Mouse (Mus musculus) retina, adult 2 months (tissue): Measurements from ENCODE around the gene Tcp11l1.

ENCODE experiments used
- DNase-seq: peaks from one replicate; pipeline ENCODE4 v3.0.0-alpha.2; 2012; ENCODE audit warnings: low read depth, low spot score

Gene Tcp11l1

DNA sequence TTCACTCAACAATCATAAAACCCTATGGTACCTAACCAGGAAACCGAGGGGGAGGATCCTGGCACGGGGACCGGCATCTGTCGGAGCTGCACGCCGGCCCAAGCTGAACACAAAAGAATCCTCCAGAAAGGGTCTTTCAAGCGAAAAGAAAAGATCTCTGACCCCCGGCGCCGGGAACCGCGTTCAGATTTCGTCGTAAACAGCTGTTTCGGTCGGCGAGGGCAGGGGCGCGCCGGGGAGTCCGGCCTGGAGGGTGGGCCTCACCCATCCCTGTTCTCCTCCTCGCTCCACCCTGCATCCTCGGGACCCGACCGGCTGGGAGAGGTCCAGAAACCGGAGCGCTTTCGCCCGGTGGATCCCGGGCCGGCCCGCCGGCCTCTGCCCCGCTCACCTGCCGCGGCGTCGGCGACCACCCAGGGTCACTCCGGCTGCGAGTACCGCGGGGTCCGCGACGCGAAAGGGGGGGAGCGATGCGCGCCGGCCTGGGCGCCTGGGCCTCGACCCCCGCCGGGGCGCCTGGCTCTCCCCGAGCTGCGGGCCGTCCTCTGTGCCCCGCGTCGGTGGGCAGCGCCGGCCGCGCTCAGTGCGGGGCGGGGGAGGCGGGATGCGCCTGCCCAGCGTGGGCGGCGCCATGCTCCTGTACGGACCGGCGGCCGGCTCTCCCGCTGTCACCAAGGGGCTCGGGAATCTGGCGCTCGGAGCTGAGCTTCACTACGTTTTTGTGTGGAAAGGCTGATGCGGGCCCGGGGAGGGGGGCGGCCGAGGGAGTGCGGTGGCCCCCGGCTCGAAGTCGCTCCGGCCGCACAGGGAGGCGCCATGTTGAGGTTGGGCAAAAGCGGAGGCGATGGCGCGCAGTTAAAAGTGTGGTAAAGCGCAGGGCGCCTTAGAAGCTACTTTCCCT, at the start of gene Tcp11l1:
Gene Tcp11l1 (minus strand): TSS at position 585 of the 901 bp plus-strand sequence.
- DNase-seq: peak; percentile 34

DNA sequence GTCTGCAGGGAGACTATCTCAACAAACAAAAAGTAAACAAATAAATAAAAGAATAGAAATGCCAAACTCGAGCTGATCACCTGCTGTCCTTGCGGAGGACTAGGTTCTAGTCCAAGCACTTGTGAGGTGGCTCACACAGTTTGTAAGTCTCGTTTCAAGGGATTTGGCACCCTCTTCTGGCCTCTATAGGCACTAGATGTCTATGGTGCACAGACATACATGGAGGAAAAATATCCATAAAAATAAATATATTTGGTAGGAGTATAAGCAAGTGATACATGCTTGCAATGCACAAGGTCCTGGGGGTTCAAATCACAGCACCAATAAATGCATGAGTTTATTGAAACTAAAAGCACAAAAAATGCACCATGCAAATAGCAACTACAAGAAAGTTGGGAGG, 38.6 kb upstream of the Tcp11l1 start:
- no peak for DNase-seq

DNA sequence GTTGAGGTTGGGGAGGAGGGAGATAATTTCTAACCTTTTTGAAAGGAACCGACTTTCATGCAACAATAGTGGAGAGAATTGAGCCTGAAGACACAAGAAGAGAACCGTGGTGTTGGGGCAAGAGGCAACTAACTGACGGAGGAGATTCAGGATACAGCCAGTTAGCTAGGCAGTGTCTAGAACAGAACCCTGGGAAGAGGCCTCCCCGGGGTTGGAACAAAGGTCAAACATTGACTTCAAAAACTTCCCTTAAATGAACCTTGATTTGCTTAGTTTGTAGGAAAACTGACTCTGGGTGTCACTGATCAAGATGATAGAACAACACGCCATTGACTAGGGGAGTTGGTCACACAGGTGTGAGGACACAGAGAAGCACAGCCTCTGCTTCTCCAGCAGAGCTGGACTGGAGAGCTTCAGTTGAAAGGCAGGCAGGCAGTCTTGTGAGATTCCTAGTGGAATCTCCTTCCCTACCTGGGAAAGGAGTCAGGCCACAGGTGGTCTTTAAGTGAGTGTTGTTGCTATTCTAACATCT, 36.7 kb upstream of the Tcp11l1 start:
- DNase-seq: no peak

DNA sequence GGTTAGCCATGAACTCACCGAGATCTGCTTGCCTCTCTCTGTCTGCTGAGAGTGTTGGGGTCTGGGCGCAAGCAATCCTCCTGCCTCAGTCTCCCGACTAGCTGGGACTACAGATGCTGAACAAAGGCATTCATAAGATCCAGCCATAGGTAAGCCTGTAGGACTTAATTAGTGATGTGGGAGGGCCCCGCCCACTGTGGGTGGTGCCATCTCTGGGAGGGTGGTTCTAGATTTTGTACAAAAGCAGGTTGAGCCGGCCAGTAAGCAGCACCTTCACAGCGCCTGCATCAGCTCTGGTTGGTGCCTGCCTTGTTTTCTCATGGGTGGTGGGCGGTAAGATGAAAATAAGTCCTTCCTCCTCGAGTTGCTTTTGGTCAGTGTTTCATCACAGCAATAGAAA, 34.3 kb upstream of the Tcp11l1 start:
- no peak for DNase-seq

DNA sequence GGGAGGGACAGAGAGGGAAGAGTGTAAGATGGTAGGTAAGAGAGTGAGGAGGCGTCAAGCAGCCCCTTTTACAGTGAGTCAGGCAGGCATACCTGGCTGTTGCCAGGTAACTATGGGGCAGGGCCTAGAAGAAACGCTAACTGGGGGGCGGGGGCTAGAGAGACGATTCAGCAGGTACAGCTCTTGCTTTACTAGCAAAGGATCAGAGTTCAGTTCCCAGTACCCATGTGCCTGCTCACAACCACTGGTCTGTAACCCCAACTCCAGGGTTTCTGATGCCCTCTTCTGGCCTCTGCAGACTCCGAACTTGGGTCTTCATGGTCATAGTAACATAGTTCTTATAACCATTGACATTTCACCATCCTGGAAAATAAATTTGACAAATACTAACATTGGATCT, 32.0 kb upstream of the Tcp11l1 start:
- no peak for DNase-seq

DNA sequence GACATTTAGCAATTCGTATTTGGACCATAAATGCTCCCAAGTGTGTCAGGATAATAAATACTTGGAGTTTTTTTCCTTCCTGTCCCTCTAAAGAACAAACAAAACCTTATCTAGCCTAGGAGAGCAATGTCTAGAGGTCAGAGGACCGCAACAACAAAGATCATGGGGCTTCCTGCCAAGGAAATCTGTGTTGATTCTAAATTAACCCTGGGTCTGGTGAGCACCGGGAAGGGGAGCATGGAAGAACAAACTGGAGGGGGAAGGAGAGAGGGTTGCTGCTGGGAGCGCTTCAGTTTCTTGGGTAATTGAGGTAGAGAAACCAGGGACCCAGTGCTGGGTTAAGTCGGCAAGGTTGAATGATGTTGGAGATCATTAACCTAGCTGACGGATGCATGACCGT, 31.2 kb upstream of the Tcp11l1 start:
- DNase-seq: no peak

DNA sequence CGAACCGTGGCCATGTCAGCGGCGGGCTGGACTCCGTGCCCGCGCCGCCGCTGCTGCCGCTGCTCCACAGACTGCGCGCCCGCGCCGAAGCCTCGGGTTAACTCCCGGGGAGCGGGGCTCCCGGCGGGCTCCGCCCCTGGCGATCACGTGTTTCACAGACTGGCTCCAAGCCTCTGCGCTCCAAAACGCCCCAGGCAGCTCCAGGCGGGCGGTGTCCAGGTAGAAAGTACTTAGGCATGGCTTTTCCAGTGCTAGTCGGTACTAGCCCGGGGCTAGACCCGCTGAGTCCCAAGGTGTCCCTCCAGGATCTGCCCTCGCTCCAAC, 30.7 kb upstream of the Tcp11l1 start, which contains the start of gene Depdc7:
Gene Depdc7 (minus strand): TSS at position 138 of the 324 bp plus-strand sequence.
- DNase-seq: peak; percentile 16

DNA sequence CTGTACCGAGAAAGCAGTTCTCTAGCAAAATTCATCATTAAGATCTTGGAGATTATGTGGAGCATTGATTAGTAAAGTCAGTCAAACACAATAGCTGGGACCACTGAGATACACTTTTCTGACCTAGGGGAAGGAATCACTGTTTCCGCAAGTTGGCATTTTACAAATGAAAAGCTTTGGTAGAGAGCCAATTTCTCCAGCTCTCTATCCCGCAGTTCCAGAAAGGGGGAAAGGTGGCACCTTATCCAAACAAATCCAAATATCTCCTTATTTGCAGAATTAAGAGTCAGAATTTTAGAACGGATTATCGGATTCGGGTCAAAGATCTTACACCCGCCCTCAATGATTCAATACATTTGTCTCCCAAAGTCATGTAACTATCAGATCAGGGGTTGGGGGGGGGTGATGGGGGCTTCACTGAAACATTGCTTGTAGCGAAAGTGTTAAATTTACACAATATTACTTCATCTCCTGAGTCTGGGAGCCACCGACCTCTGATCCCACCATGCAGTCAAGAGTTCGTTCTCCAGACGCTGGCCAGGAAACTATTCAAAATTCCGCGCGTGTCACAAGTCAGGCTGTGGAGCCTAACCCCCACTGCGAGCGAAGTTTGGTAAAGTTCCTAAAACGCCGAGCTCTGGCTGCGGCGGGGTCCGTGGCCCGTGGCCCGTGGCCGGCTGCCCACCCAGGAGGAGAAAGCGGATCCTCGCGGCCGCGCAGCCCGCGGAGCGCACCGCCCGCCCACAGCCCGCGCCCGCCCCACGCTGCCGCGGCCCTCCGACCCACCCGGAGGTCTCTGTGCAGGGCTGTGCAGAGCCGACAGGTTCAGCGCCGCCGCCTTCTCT, 30.1 kb upstream of the Tcp11l1 start:
- DNase-seq: no peak

DNA sequence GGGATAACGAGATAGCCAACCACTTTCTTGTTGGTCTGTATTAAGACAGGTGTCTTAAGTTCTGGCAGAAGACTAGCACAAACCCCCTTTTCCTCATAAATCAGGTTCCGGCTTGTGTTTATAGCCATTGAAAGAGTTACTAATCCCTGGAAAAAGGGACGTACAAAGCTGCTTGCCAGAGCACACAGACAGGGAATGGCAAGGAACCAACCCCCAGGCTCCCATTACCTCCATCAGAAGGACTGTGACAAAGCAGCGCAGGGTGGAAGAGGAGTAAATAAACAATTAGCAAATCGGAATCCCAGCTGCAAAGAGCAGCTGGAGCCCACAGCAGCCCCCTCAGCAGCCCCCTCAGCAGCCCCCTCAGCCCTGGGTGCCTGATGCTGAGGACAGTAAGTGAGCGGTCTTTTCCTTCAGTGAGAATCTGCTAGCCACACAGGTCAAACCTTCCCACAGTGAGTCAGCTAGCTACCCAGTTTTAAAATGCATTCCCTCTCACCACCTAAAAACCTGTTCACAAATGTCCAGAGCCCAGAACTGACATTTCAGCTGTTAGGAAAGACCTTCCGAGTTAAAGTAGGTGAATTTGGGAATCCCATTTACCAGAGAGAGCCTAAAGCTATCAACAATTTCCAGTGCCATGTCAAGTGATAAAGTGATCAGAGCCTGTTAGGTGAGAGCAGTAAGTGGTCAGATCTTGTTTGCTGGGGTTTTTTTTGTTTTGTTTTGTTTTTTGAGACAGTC, 29.2 kb upstream of the Tcp11l1 start:
- no peak for DNase-seq

DNA sequence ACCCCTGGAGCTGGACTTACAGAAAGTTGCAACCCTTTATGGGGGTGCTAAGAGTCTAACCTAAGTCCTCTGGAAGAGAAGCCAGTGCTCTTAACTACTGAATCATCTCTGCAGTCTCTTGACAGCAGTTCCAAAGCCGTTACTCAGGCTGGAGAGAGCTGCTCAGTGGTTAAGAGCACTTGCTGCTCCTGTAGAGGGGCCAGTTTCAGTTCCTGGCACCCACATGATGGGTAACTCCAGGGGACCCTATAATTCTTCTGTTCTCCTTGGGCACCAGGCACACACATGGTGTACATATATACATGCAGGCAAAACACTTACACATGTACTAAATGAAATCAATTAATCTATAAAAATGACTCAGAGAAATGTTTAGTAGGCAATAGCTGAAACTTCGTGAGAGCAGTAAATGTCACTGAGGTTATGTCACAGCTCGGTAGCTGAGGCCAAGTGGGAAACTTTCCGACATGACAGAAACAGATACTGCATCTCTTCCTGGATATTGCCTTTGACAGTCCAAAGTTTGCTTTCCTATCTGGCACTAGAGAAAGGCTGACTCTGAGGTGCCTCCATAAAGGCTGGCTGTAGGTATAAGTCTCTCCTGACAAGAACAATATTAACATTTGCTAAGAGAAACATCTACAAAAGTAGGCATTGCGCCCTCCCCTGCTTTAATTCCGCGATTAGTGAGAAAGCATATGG, 28.4 kb upstream of the Tcp11l1 start:
- DNase-seq: no peak

DNA sequence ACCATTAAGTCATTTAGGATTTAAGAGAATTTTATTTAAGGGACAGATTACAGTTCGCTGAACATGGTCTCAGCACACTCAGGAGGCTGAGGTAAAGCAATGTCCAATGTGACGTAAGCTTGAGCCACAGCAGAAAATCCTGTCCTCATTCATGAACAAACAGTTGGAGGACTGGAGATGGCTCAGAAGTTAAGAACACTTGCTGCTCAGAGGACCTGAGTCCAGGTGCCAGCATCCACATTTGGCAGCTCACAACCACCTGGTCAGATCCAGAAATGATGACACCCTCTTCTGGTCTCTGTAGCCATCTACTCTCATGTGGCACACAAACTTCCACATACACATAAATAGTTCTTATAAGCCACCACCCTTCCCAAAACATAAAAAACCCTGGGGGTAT, 27.7 kb upstream of the Tcp11l1 start:
- DNase-seq: no peak

DNA sequence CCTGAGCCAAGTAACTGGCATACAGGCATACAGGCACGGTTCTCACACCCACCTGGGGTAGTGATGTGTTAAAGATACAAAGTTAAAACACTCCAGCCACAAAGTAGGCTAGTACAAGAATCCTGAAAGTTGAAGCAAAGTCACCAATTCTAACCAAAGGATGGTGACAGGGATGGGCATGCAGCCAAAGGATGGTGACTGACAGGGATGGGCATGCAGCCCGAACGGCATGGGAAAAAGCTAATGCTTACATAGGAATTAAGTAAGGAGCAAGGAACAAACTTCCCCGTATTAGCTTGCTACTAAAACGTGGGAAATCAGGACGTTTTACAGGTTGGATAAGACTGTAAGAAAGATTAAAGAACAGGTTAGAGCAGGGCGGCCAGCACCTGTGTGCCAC, 24.3 kb upstream of the Tcp11l1 start:
- no peak for DNase-seq

DNA sequence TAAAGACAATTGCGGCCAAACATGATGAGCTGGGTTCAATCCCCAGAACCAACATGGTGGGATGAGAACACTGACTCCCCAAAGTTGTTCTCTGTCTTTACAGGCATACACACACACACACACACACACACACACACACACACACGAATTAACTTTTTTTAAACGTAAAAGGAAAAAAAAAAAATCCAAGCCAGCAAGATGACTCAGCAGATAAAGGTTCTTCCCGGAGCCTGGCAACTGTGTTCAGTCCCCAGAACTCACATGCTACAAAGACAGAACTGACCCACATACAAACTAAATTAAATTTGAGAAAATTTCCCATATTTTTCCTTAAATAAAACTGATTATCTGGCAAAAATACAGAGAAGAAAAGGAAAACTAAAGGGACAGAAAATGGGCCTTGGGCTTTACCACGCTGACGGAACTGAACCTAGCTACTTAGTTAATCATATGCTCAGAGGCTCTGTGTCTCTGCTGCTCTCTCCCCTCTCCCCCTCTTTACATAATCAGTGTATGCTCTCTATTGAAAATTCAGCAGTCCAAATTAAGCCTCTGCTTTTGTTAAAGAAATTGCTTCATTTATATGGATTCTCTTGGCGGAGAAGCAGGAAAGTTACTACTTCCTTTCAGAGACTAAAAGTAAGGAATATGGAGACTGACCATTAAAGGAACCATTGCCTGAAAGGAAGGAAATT, 20.7 kb upstream of the Tcp11l1 start:
- DNase-seq: no peak

DNA sequence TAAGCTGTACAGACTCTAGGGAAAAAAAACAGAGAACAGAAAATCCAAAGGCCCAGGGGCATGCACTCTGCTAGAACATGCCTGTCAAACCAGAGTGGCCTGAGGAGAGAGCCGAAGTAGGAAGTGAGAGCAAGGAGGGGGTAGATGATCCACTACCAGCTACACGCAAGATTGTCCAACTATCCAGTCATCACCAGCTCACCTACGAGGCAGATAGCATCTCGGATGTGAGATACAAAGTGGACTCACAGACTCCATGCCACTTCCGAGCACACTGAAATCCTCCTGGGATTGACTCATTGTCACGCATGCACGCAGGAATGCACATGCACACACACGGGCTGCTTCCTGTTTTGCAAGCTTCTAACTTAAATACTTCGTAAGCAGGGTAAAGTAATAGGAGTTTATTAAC, 20.1 kb upstream of the Tcp11l1 start:
- no peak for DNase-seq

DNA sequence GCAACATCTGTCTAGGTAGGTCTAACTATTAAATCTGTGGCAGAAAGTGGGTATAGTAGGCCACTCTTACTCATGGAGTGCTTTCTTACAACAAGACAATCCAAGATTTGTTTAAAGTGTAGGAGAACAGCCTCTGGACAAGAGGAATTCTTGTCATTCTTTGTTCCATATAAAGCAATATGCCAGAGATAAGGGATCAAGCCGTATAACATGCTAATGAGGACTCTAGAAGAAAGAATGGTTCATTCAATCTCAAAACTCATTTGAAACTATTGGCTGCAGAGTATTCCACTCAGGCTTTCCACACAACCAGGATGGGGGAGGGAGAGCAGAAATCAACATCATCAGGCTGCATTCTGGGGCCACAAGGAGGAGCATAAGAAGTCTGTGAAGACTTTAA, 15.4 kb upstream of the Tcp11l1 start:
- no peak for DNase-seq

DNA sequence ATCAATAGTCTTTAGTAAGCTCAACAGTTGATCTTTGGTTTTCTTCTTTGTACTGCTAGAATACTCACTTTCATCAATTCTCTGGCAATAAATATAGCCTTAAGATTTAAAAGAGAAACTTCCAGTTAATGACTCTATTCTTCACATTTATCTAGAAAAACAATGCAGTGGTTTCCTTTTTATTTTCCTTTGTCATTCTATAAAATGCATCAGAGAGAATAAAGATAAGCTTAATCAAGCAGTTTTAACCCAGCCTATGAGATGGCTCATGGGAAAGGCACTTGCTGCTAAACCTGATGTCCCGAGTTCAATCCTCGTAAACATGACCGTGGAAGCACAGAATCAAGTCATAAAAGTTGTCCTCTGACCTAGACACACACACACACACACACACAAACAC, 10.1 kb upstream of the Tcp11l1 start:
- no peak for DNase-seq

DNA sequence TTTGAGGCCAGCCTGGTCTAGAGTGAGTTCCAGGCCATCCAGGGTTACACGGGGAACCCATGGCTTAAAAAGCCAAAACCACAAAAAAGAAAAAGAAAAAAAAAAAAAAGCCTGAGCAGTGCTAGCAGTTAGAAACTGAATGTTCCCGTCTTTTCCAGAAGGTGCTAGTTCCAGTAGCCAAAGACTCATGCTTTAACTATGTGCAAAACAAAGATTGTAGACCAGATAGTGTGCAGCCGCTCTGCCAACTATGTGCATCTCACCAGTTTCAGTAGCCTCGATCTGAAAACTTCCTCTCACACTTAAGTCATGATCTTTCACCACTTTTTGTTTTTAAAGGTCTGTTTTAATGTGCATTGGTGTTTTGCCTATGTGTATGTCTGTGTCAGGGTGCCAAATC, 5.9 kb upstream of the Tcp11l1 start:
- no peak for DNase-seq

DNA sequence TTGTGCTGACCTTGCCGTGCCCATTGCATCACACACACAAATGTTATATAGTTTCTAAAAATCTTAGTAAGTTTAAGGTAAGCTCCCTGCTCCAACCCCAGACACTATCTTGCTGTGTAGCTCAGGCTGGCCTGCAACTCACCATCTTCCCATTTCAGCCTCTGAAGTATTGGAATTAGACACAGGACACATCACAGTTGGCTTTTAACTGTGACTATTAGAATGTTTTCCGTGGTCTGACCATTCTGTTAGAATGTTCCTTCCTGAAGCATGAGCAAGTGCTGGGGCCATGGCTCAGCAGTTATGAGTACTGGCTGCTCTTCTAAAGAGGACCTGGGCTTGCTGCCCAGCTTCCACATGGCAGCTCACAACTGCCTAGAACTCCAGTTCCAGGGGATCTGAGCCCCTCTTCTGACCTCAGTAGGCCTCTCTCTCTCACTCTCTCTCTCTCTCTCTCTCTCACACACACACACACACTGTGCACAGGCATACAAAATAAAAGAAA, 5.3 kb upstream of the Tcp11l1 start:
- DNase-seq: no peak

DNA sequence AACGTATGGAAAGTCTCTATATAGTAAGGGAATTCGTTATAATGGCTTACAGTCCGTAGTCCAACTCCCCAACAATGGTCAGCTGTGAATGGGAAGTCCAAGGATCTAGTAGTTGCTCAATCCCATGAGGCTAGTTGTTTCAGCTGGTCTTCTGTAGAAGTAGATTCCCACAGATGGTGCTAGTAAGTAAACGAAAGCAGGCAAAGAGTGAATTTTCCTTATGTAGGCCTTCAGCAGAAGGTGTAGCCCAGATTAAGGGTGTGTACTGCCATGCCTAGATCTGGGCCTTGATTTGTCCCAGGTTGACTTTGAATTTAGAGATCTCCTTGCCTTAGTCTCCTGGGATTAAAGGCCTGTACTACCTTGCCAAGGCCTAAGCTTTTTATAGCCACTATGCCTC, 4.3 kb upstream of the Tcp11l1 start, which contains the start of gene Pin1rt1:
Gene Pin1rt1 (minus strand): TSS at position 101 of the 400 bp plus-strand sequence.
- no peak for DNase-seq

DNA sequence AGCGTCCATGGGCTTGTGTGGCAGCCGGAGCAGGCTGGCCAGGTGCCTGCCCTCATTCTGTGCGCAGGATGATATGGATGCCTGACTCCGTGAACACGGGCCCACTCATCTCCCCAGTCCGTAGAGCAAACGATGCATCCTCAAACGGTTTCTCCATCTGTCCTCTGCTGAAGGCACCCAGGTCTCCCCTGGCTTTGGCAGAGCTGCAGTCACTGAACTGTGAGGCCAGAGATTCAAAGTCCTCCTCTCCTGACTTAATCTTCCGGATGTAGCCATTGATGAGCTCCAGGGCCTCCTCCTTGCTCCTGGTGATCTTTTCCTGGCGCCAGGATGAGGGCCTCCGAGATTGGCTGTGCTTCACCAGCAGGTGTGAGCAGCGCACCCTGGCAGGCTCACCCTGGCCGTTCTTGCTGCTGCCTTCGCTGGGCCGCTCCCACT, 2.3 kb upstream of the Tcp11l1 start:
- no peak for DNase-seq
